Mouse (Mus musculus): ENCODE measurements at regions not wholly inside any gene's neighbourhood (a gene's known extent, or its start where the extent isn't known, plus 50 kb on each side); places are given as distances from the start of the nearest gene placed in this dataset.

- DNase-seq: no peak
Observed at GRCm38 (mm10) chr10:126727840-126728239, 173.3 kb downstream of the Atp23 start.

- peak; percentile 2 for DNase-seq
Observed at GRCm38 (mm10) chr10:126717961-126718360, 183.2 kb downstream of the Atp23 start.

DNA sequence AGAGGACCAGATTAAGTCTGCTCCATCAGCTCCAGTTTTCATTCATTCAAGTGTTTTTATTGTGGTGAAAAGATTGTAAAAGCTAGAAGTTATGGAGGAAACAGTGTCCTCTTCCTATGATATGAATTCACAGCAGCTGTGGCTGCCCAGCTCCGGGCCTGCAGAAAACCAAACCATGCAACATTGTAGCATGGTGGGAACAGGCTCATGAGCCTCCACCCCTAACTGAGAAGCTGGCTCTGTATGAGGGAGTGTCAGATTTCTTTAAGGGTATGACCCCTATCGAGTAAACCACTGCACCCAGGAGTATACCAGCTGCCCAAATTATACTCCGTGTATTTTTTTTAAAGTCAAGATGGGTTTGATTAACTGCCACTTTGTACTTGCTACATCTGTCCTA, 189.4 kb downstream of the Atp23 start:
- DNase-seq: no peak

DNA sequence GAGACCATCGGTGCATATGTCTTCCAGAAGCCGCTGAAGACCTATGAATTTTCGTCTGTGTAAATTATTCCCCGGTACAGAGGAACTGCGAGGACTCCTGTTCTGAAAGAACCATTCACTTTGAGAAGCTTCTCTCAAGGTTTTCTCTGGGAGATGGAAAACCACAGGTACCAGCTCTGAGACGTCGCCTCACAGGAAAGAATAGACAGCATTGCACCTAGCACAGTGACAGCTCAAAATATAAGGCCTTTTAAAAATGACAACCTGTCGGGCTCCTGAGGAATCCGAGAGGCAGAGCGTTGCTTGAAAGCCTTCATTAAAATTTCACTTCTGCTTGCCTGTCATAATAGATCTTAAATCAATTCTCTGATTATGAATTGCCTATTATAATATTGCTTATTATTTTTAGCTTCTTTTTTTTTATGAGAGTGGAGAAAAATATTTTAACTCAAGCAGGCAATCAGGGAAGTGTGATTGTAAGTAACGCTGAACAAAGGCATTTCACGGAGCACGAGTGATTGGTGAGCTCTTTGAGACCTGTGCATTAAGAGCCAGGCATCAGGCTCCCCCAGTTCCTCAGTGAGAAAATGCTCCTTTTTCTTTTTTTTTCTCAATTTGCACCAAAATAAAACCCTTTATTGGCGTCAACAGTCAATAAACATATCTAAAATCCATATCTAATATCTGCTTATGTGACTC, 191.8 kb downstream of the Atp23 start:
- no peak for DNase-seq

- no peak for DNase-seq
Observed at GRCm38 (mm10) chr10:126708730-126709129, 192.4 kb downstream of the Atp23 start.

- no peak for DNase-seq
Observed at GRCm38 (mm10) chr10:126708215-126708614, 192.9 kb downstream of the Atp23 start.

DNA sequence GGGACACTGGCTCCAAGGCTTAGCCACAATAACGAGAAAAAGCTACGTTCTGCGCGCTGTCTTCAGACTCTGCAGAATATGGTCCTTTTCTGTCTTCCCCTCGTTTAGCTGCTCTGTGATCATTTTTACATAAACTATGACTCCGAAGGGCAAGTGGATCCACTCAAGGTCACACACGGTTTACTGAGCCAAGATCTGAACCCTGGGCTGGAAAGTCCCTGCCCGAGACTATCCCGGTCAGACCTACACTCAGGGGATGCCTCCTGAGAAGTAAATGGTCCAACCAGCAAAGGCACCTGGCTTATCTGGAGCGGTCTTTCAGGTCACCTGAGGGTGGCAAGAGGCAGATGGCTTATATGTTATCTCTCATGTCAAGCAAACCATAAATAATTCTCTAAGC, 204.1 kb downstream of the Atp23 start:
- no peak for DNase-seq

- no peak for DNase-seq
Observed at GRCm38 (mm10) chr10:126690914-126691673, 210.1 kb downstream of the Atp23 start.

DNA sequence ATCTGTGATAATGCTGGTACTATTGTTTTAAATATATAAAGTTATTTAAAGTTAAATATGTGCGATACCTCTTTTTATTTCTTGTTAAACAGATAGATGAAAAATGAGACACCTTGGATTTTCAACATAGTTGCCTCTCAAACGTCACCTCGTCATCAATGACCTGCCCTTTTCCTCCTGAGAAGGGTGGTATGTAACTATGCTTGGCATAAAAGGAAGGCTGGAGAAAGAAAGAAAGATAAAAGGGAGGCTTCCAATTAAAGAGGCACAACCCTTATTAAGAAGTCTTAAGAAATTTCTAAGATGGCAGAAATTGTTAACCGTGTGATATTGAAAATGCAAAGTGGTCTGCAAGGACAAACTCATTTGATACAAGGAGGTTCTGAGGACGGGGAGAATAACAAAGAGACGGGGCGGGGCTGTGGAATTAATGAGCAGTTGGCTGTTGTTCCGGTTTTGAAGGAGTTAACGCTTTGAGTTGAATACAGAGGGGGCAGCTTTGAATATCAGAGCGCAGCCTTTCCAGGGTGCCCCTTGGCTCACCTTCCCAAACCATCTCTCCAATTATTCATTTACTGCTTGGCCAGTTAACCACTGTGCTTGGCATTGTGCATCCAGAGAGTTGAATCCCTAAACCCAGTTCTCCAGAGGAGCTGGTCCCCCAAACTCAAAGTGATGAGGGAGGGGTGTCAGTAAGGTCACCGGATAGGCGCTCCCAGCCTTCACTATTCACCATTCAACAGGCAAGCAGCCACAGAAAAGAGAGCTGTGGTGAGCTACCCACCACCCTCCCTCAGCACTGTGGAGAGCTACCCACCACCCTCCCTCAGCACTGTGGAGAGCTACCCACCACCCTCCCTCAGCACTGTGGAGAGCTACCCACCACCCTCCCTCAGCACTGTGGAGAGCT, 220.6 kb downstream of the Atp23 start:
- DNase-seq: no peak

DNA sequence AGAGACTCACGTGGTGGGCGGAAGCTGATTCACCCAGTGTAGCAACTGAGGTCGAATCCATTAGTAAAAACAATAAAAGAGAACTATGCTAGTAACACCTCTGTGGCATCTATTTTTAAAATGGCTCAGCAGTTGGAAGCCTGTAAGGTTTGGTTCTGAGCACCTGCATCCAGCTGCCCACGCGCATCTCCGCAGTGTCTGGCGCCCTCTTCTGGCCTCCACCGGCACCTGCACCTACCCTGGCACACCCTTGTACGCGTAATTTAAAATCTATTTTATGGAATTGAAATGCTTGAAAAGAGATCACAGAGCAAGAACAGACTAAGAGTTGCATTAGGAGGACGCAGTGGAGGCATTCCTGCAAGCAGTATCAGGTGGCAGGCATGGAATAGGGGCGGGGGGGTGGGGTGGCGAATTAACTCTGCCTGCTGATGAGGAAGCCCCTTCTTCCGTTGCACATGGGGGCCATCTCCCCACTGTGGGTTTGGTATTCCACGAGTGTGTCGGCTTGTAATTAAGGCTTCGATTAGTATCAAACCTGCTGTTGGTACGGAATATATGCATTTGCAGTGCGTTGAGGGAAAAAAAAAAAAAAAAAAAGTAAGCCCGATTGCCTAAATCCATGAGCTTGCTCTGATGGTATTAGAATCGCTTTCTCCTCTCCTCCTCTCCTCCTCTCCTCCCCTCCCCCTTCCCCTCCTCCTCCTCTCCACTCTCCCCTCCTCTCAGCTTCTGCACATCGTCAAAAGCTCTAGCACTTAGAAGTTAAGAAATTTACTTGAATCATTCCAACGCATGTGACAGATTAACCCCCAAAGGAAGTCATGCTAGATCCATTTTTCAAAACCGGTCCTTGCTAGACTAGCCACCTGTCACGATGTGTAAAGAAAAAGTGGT, 221.7 kb downstream of the Atp23 start:
- no peak for DNase-seq

DNA sequence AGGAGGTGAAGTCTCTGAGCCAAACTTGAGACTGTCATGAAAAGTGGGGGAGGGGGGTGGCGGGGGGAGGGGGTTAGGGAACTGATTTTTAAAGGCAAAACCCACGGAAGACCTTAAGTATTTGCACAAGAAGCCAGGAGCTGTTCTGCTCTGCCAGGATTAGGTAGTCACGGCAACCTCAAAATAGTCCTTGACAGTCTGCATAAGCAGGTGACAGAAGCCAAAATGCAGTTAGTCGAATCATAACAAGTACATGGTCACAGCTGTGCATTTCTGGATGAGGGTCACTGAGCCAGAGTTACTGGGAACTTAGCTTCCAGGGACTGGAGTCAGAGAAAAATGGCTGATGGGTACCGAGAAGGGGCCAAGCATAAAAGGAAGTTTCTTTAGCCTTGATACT, 227.7 kb downstream of the Atp23 start:
- no peak for DNase-seq

- DNase-seq: no peak
Observed at GRCm38 (mm10) chr10:126664408-126665083, 236.6 kb downstream of the Atp23 start.

GRCm38 (mm10) chr10:126663461-126664013, 237.6 kb downstream of the Atp23 start:
- no peak for DNase-seq

DNA sequence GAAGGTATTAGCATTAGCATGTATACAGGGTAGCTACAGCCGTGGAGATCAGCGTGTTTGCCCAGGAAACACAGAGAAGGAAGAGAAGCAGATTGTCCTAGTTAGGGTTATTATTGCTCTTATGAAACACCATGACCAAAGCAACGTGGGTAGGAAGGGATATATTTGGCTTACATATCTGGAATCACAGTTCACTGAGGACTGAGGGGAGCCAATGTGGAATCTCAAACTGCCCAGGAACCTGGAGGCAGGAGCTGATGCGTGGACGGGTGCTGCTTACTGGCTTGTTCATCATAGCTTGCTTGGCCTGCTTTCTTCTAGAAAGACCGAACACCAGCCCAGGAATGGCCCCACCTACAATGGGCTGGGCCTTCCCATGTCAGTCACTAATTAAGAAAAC, 238.4 kb downstream of the Atp23 start:
- DNase-seq: no peak

- no peak for DNase-seq
Observed at GRCm38 (mm10) chr10:126661095-126661615, 240.0 kb downstream of the Atp23 start.

GRCm38 (mm10) chr10:126660024-126660423, 241.1 kb downstream of the Atp23 start:
- DNase-seq: no peak

DNA sequence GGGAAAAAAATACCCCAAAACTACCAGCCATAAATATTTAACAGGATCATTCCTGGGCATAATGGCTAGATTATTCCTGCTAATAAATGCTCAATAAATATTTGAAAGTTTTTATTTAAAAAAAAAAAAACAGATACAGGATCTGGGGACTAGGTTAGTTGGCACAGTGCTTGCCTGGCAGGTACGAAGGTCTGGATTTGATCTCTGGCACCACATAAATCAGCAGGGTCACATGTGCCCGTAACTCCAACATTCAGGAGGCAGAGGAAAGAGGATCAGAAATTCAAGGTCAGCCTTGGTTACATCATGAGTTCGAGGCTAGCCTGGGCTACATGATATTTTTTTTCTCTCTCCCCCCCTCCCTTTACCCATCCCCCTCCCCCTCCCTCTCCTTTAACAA, 248.5 kb downstream of the Atp23 start:
- no peak for DNase-seq

GRCm38 (mm10) chr10:126646587-126646986, 254.6 kb downstream of the Atp23 start:
- no peak for DNase-seq

GRCm38 (mm10) chr10:126641792-126642289, 259.3 kb downstream of the Atp23 start:
- DNase-seq: no peak

DNA sequence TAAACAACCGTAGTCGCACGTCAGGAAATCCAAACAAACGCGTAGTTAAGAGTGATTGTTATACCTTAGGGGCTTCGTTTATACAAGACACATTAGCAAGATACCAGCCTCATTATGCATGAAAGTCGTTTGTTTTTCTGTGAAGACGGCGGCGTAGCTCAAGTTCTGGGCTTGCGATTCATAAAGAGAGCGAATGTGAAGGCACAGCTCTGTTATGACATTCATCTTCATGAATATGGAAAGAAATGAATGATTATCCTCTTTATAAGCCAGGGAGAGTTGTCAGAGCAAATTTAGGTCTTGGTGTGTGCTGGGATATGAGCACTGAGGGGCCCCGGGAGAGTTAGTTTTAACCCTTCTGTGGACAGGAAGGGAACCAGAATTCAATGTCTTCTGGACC, 266.4 kb downstream of the Atp23 start:
- DNase-seq: no peak

GRCm38 (mm10) chr10:126628057-126628456, 273.1 kb downstream of the Atp23 start:
- no peak for DNase-seq

Data from cerebellum, adult 11-12 months (tissue).